Mouse (Mus musculus) layer of hippocampus, postnatal 25 days (tissue): ENCODE measurements at regions not wholly inside any gene's neighbourhood (a gene's known extent, or its start where the extent isn't known, plus 50 kb on each side); places are given as distances from the start of the nearest gene placed in this dataset.
A peak's percentile ranks its signal among the peaks of the same experiment; 100 is the strongest.

Source experiments
- DNase-seq, 2 experiments: peaks; one replicate each; pipeline ENCODE4 v3.0.0; 2022; ENCODE audit warnings: mixed read lengths in 2 of 2, low spot score in 1 of 2; ENCODE audit errors: extremely low spot score in 1 of 2

GRCm38 (mm10) chr3:79996803-79997202 is 112.5 kb downstream of the Fam198b start:
- DNase-seq: no peak

DNA sequence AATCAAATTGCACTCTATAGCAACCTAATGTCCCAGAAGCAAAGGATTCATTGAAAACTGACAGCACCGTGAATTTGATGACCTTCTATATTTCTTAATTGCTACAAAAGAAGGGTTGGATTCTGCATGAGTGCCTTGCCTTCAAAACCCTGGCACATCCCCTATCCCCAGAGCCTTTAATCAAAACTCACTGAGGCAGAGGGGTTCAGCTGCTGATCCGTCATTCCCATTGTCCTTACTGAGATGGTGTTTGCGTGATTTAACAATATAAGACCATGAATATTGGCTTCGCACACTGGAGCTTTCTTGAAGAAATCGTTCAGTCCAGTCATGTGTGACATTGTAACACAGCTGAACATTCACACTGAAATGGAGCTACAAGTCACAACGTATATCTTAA is 118.0 kb downstream of the Fam198b start:
- no peak for DNase-seq

- no peak for DNase-seq
Measured at GRCm38 (mm10) chr3:80003300-80004090, 119.2 kb downstream of the Fam198b start.

- no peak for DNase-seq
Measured at GRCm38 (mm10) chr3:80004556-80004955, 120.2 kb downstream of the Fam198b start.

DNA sequence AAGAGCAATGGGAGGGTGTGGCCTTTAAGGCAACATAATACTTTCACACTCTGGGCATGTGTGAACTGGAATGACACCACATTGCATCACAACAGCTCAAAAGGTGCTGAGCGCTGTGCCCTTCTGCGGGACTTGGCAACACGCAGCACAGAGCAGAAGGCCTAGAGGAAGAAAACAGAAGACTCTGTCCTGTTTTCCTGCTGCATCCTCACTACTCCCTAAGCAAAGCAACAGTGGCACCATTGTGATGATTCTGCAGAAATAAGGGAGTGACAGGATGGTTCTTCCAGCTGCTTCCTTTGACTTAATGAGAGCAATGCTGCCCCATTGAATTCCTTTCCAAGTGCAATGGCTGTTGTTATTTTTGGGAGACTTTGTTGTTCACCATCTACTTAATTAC is 120.6 kb downstream of the Fam198b start:
- no peak for DNase-seq

DNA sequence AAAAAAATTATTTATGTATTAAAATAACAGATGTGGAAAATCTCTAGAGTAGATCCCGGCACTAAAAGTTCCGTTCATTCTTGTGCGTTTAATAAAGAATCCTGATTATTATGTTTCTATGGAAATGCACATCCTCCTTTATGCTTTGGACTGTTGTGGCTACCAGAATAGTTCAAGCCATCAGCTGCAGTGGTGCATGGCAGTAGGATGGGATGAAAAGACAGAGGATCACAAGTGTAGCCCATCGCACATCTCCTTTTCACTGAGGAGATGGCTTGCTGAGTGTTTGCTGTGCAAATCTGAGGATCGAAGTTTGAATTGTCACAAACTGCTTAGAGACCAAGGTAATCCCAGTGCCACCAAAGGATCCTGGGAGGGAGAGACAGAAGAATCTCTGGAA is 121.0 kb downstream of the Fam198b start:
- no peak for DNase-seq

DNA sequence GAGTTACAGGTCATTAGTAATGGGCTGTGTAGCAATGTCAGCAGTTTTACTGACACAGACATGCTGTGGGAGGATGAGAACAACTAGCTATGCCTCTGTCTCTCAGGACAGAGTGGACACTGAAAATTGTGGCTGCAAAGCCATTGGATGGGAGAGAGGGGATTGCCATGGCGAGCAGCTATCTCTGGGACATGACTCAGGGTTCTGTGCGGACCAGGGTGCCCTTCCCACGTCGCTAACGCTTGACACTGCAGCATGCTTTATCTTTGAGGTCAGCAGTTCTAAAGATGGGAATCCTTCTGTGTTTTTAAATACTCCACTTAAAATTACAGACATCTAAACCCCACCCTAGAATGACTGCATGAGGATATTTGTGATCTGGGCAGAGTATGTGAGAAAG is 121.9 kb downstream of the Fam198b start:
- DNase-seq: no peak

GRCm38 (mm10) chr3:80007006-80007405 is 122.7 kb downstream of the Fam198b start:
- DNase-seq: no peak

DNA sequence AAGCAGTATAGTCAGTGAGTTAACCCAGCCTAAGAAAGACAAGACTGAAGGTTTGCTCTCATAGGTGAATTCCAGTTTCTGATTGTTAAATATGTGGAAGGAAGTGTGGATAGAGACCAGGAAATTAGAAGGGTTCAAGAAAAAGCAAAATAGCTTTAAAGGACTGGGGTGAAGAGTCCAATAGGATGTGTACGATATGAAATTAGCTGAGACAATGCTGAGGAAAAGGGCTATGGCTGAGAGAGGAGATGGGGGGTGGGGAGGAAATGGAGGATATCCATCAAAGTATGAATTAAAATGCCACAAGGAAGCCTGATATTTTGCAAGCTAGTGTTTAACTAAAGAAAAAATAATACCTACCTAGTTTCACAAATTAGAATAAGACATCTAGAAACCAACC is 124.9 kb downstream of the Fam198b start:
- no peak for DNase-seq

GRCm38 (mm10) chr3:80025795-80026194 is 141.5 kb downstream of the Fam198b start:
- no peak for DNase-seq

DNA sequence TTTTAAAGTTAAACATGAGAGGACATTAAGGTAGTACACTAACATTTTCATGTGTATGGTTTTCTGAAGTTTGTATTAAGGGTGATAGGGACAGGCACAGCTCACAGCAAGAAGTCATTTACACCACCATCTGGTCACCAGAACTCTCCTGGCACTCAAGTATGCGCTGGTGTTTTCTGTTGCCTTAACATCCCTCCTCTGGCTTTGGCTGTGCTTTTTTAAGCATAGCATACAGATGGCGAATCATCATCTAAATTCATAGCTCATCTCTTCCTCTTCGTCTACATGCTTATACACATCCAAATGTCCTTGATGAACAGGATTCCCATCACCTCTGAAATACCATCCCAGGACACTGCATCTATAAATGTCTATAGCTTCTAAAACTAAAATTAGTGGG is 148.7 kb downstream of the Fam198b start:
- DNase-seq: no peak

DNA sequence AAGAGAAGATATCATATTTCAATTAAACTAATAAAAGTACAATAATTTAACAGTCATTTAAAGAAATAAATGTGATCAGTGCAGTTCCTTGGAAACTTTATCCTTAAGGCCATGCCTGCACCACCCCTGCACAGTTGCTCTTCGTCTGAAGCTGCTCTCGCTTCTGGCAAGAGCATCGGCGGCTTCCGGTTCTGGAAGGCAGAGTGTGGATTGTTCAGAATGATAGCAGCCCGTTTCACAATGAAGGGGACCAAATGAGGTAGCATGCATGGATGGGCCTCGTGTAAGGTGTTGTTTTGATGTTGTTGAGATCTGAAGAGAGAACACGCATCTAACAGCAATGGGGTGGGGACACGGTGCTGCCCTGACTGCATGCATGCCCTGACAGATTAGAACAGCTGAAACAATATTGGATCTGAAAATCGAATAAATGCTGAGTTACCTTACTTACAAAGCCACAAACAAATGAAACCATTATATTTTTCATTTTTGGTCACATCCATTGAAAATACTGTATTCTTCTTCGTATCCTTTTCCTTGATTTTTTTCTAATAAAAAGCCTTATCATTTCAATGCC is 154.3 kb downstream of the Fam198b start:
- no peak for DNase-seq

GRCm38 (mm10) chr3:80042756-80043484 is 158.6 kb downstream of the Fam198b start:
- no peak for DNase-seq

GRCm38 (mm10) chr3:80049495-80050225 is 165.3 kb downstream of the Fam198b start:
- no peak for DNase-seq

- no peak for DNase-seq
Measured at GRCm38 (mm10) chr3:80050920-80051319, 166.6 kb downstream of the Fam198b start.

DNA sequence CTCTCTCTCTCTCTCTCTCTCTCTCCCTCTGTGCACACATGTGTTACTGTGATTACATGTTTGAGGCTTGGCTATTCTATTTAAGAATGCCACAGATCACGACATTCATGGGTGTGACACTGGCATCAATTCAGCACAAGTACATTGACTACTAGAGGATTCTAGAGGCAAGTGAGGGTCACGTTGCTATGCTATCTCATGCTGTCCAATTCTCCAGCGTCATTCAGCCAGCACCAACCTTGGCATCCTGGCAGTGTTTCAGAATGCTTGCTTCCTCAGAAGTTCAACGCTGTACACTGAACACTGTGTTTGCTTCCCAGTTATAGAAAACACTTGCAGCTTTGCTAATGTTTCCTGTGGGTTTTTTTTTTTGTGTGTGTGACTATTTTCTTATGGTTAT is 167.6 kb downstream of the Fam198b start:
- no peak for DNase-seq

DNA sequence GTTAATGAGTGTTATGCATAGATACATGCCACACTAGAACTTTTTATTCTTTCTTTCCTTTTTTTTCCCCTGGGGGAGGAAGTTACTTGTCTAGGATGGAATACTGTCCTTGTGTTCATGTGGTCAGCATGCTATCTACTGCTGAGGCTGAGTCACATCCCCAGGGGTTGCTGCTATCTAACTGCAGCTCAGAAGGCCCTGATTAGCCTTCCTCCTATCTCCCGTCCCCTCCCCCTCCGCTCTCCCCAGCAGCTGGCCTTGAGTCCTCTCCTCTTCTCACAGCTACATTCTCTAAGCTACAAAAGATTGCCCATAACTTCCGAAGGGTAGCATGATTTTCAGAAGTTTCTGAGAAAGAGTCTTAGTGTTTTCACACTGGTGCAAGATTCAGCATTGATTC is 168.5 kb downstream of the Fam198b start:
- no peak for DNase-seq

- no peak for DNase-seq
Measured at GRCm38 (mm10) chr3:80053435-80053834, 169.1 kb downstream of the Fam198b start.

DNA sequence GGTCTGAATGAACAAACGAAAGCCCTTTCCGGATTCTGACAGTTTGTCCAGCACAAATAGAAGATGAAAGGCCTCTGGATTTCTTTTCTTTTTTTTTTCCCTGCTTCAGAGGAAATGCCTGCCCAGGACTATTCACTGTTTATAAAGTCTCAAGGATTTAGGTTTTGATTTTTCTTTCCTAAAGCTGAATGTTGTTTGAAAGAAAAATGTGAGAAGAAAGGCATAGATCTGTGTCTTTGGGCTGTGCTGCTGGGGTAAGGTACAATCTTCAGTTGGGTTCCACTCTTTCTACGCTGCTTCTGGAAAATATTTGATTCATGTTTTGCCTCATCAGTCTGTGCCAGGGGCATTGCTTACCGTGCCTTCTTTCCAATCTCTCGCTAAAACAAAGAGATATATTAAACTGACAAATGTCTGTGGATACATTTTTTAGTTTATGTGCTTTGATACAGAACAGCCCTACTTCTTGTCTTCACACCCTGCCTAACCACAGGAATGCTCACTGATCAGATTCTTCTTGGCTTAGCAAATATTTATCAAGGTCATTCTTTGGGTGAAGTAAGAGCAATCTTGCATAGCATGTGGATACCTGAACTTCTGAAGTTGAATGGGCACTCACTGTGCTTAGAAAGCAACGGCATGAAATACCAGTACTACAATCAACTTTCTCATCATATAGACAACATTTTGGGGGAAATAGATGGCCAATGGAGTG is 172.5 kb downstream of the Fam198b start:
- no peak for DNase-seq

- peak in 1 of 2 experiments; percentile 74 for DNase-seq
Measured at GRCm38 (mm10) chr3:80058722-80059121, 174.4 kb downstream of the Fam198b start.
